Mouse (Mus musculus) heart, postnatal 0 days (tissue): ENCODE results near the gene Cpa2. TPM values are rescaled to one million over a fixed set of nuclear protein-coding genes. Genes with fewer than 3 reads are reported as not detected.

Experiments used
- ATAC-seq: fragments of 200-750 bp; cut with Nextera tagmentation; 2 replicates; pipeline ENCODE4 v1.8.0; 2017; ENCODE audit warnings: low read depth, moderate number of reproducible peaks, moderate library complexity; ENCODE audit not compliant: insufficient read depth
- DNase-seq: peaks from one replicate; pipeline ENCODE4 v3.0.0-alpha.2; 2016; ENCODE audit warnings: low spot score
- H3K27ac ChIP-seq: fragments of 300-500 bp; sonication (generic); 2 replicates; pipeline ENCODE4 v1.5.1; 2014; ENCODE audit warnings: low read depth, mild to moderate bottlenecking
- H3K27me3 ChIP-seq: fragments of 300-500 bp; sonication (generic); 2 replicates; pipeline ENCODE4 v1.6.1; 2014; ENCODE audit warnings: low read length, mixed read lengths; ENCODE audit not compliant: control insufficient read depth, insufficient read depth
- H3K36me3 ChIP-seq: fragments of 300-500 bp; sonication (generic); replicated peaks from 2 replicates; pipeline ENCODE4 v1.6.1; 2014; ENCODE audit warnings: low read length, mixed read lengths; ENCODE audit not compliant: control insufficient read depth, insufficient read depth
- H3K4me1 ChIP-seq: fragments of 300-500 bp; sonication (generic); 2 replicates; pipeline ENCODE4 v1.6.1; 2014; ENCODE audit warnings: antibody characterized with exemption; ENCODE audit not compliant: control insufficient read depth, insufficient read depth
- H3K4me2 ChIP-seq: fragments of 300-500 bp; sonication (generic); 2 replicates; pipeline ENCODE4 v1.6.1; 2014; ENCODE audit warnings: low read depth, mild to moderate bottlenecking, low read length, moderate library complexity
- H3K4me3 ChIP-seq: fragments of 300-500 bp; sonication (generic); 2 replicates; pipeline ENCODE4 v1.5.1; 2014; ENCODE audit warnings: low read depth, low read length
- H3K9ac ChIP-seq: fragments of 300-500 bp; sonication (generic); replicated peaks from 2 replicates; pipeline ENCODE4 v1.6.1; 2014; ENCODE audit warnings: low read depth, low read length, mixed read lengths
- H3K9me3 ChIP-seq: fragments of 300-500 bp; sonication (generic); replicated peaks from 2 replicates; pipeline ENCODE4 v1.6.1; 2016; ENCODE audit warnings: low read length; ENCODE audit not compliant: control insufficient read depth
- CTCF ChIP-seq: IDR thresholded peaks from 2 replicates; pipeline ENCODE4 v1.5.1; 2016; ENCODE audit warnings: antibody characterized with exemption, control low read depth, low read depth
- EP300 ChIP-seq: IDR thresholded peaks from 2 replicates; pipeline ENCODE4 v1.6.1; 2016; ENCODE audit warnings: antibody characterized with exemption, low read depth
- WGBS: fragments of 180-500 bp; shearing (Covaris S2); extraction: QIAGEN DNeasy Blood & Tissue Kit; methylation state at CpG from one replicate; pipeline ENCODE4 v1.1.7; 2014; 5-methylcytosine and 5-hydroxymethylcytosine counted together
- polyA plus RNA-seq: library from polyadenylated mRNA; unstranded; fragments of >200 nt; fragmentation: Nextera tagmentation; extraction: Ambion mirVana; gene quantifications from 2 replicates; pipeline ENCODE4 v1.2.1, GENCODE M21; 2015
- total RNA-seq: library from RNA; depleted of rRNA; stranded (reverse); fragments of >200 nt; gene quantifications from 2 replicates; pipeline ENCODE4 v1.2.3, GENCODE M21; 2014; ENCODE audit warnings: low replicate concordance

Cpa2 gene
- total and polyA plus RNA-seq, 2 experiments from 2014 or later: 2.7 TPM; not detected in 1

GRCm38 (mm10) chr6:30586886-30587442 lies 45.6 kb downstream of the Cpa2 start:
- WGBS: 52% methylated on average over 7 of the region's 7 CpGs
- no peak for ATAC-seq
- no peak overlapping the region for H3K4me3 ChIP-seq
- H3K27ac ChIP-seq: no peak overlapping the region
- H3K9ac ChIP-seq: no peak overlapping the region
- no peaks in the 10 kb centered on the region for H3K27me3 ChIP-seq
- no peaks in the 10 kb centered on the region for H3K36me3 ChIP-seq
- no peak for TF ChIP-seq CTCF
- TF ChIP-seq EP300: no peak
- H3K9me3 ChIP-seq: no peaks in the 10 kb centered on the region
- no peak overlapping the region for H3K4me2 ChIP-seq
- peaks cover 8% of the 10 kb centered on the region; the same call in 1 of the 2 replicates for H3K4me1 ChIP-seq
- DNase-seq: no peak

DNA sequence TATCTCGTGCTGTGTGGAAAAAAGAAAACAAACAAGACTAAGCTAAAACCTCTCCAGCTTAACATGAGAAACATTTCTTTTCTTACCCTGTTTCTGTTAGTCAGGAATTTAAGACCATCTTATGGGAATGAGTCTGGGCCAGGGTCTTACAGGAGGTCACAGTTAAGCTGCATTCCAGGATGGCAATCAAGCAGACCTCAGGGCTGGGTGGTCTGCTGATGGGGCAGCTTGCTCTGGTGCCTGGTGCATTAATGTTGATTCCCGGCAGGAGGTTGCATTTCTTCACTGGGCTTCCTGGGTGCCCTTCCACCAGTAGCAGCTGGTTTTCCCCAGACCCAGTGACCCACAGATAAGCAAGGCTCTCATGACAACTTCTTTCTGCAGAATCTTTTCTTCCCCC lies 48.4 kb downstream of the Cpa2 start:
- Histone ChIP-seq H3K4me3 (no peak overlapping the region), H3K36me3 (no peaks in the 10 kb centered on the region), H3K27ac (peak overlapping the region; percentile 51; the same call in 1 of the 2 replicates), H3K27me3 (no peaks in the 10 kb centered on the region), H3K4me2 (no peak overlapping the region), H3K9me3 (no peaks in the 10 kb centered on the region), H3K4me1 (peaks cover 8% of the 10 kb centered on the region; the same call in 1 of the 2 replicates), H3K9ac (no peak overlapping the region)
- TF ChIP-seq EP300 (no peak), CTCF (no peak)
- no peak for ATAC-seq
- WGBS: 41% methylated on average over 2 of the region's 2 CpGs
- DNase-seq: no peak

DNA sequence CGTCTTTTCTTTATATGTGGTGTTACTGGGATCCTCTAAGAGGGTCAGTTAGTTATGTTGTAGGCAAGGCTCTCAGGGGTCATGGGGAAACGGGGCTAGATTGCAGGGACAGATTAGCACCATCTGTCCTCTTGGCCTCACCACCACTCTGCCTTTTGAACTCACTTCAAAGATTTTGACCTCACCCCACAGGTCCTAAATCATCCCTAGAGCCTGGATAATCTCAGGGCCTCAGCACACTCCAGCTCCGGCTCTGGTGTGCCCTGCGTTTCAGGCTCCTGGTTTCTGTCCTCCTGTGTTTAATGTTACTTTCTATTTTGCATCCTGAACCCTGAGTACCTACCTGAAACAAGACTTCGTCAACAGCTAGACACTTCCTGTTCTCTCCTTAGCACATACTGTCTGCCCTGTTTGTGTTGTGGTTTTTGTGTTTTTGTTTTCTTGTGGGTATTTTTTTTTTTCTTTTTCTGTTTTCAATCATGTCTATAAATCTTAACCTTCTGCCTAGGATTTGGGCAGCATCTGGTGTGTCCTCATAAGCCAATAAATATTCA lies 50.5 kb downstream of the Cpa2 start:
- no peak for ATAC-seq
- peaks cover 8% of the 10 kb centered on the region; the same call in 1 of the 2 replicates for H3K4me1 ChIP-seq
- TF ChIP-seq CTCF: no peak
- TF ChIP-seq EP300: no peak

DNA sequence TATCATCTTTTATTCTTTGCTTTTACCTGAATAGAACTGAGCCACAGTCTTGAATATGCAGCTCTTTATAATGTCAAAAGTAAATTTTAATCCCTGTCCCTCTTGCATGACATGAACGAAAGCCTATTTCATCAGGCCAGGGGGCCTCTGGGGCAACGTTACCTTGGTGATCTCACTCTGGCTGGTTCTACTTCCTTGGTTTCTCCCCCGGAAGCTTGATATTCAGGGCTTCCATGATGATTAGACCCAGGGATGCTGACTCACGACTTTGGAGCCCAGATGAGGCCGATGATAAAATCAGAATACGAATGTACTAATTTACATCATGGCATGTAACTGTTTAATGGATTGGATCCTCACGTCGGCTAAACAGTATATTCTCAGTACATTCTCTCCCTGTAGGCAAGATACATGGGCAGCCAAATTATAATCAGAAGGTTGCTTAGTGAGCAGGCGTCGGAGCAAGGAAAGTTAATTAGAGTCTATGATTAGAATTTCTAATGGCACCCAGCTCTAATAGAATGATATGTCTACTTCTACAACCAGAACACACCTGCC lies 51.1 kb downstream of the Cpa2 start:
- Histone ChIP-seq H3K4me2 (no peak overlapping the region), H3K4me1 (peaks cover 8% of the 10 kb centered on the region; the same call in 1 of the 2 replicates), H3K4me3 (no peak overlapping the region), H3K36me3 (no peaks in the 10 kb centered on the region), H3K9ac (no peak overlapping the region), H3K27me3 (no peaks in the 10 kb centered on the region), H3K9me3 (no peaks in the 10 kb centered on the region), H3K27ac (no peak overlapping the region)
- WGBS: 79% methylated on average over 10 of the region's 10 CpGs
- ATAC-seq (no peak), DNase-seq (no peak)
- TF ChIP-seq EP300: no peak
- no peak for TF ChIP-seq CTCF

More for the DNA sequence above, 50.5 kb downstream of the Cpa2 start:
- Histone ChIP-seq H3K4me2 (no peak overlapping the region), H3K27ac (no peak overlapping the region), H3K4me3 (no peak overlapping the region), H3K9ac (no peak overlapping the region), H3K36me3 (no peaks in the 10 kb centered on the region), H3K9me3 (no peaks in the 10 kb centered on the region), H3K27me3 (no peaks in the 10 kb centered on the region)
- 64% methylated on average over 5 of the region's 5 CpGs for WGBS
- DNase-seq: no peak

- 56% methylated on average over 7 of the region's 7 CpGs for WGBS
- H3K36me3 ChIP-seq: no peaks in the 10 kb centered on the region
- H3K4me3 ChIP-seq: no peak overlapping the region
- H3K9me3 ChIP-seq: no peaks in the 10 kb centered on the region
- no peak overlapping the region for H3K9ac ChIP-seq
- DNase-seq (no peak), ATAC-seq (no peak)
- no peaks in the 10 kb centered on the region for H3K27me3 ChIP-seq
- TF ChIP-seq EP300: no peak
- TF ChIP-seq CTCF: no peak
- peaks cover 7% of the 10 kb centered on the region; the same call in 1 of the 2 replicates for H3K4me1 ChIP-seq
- H3K27ac ChIP-seq: no peak overlapping the region
- no peak overlapping the region for H3K4me2 ChIP-seq
Observed at GRCm38 (mm10) chr6:30594364-30594763, 53.0 kb downstream of the Cpa2 start.
